Mouse (Mus musculus) heart, postnatal 10 days (tissue): ENCODE results near the gene Gm5485. TPM values are rescaled to one million over a fixed set of nuclear protein-coding genes. Genes with fewer than 3 reads are reported as not detected.
A peak's percentile ranks its signal among the peaks of the same experiment; 100 is the strongest.

Experiments
- DNase-seq, 2 experiments: peaks; one replicate each; pipeline ENCODE4 v3.0.0; 2021
- intact Hi-C: fragments of 180-260 bp; cut with DNase I; formaldehyde crosslinking; loops from one replicate; pipeline ENCODE4 v1.15.1; 2025
- total RNA-seq, 2 experiments: library from RNA; stranded (reverse); gene quantifications; 2 replicates each; pipeline ENCODE4 v1.2.3; 2021

Gm5485 gene
- total RNA-seq, 2 experiments from 2014 or later: not detected

DNA sequence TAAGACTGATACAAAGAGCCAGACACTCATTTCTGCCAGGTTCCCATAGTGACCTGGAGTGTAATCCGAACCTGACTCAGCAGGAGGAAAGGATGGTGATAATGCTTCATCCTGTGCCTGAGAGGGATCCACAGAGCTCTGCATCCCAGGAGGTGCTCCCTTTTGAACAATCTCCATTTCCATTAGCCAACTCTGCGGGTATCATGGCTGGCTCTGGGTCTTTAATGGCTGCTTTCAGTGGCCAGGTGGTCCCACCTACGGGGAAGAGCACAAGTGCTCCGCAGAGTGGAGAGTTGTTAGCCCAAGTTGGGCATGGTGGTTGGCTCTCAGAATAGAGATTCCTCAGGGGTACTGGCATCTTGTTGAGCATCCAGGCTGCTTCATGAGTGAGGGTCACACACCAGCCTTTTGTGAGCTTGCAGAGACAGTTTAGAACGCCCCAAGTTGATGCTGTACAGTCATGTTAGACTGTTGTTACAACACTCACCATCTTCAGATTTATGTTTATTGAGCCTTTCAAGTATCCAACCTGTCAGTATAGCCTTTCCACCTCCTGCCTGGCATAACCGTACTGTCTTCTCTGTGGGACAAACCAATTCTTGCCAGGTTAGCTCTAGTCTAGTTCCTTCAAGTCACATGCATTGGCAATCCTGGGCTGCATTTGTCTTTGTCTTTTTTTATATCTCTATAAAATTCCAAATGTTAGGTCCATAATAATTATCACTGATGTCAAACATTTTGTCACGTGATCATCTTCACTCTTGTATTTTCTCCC is 38.3 kb downstream of the Gm5485 start:
- intact Hi-C loops: no loop called here
- DNase-seq: no peak

DNA sequence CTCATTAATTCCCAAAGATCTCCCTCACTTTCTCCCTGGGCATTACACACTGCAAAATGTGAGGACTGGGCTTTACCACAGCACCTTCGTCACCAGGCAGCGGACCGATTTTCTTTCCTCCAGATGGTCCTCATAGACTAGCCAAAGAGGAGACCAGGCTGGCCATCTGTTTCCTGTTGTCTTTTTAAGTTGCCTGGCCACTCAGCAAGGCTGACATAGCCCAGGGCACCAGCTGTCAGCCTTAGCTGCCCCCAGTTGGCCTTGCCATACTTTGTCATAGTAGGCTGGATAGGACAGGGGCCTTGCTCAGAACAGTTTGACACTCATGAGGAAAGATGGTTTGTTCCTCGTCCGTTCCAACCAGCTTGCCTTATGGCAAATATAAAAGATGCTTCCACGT is 39.8 kb downstream of the Gm5485 start:
- intact Hi-C loops: no loop called here
- no peak for DNase-seq

DNA sequence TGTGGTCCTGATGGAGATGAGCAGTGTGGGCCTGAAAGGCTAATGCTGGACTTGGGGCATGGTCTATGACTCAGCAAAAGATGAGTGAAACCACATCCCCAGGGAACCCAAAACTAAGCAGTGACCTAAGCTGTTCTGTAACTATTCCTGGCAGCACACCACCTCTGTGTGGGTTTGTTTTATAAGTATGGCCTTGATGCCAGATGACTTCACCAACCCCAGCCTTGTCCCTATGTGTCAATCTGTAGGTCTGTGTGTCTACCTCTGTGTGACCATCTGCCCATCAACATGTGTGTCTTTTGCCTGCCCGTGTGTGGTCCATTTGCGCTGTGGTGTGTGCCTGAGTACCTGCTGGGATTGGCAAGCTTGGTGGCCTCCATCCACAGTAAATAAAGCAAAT is 44.1 kb downstream of the Gm5485 start:
- intact Hi-C loops: no loop called here
- DNase-seq: peak in 1 of 2 experiments; percentile 2

DNA sequence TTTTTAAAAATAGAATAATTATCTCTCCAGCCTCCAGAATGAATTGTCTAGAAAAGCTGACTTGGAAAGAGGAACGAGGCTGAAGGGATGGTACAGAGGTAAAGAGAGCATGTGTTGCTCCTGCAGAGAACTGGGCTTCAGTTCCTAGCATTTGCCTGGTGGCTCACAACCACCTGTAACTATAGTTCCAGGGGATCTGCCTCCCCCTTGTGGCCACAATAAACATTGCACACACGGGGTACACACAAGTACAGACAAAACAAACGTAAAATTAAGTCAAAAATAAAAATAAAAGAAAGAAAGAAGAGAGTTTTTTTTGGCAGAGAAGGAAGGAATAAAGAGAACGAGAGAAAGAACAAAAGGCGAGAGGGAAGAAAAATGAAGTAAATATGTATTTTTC is 45.4 kb downstream of the Gm5485 start:
- intact Hi-C loops: no loop called here
- DNase-seq: no peak

DNA sequence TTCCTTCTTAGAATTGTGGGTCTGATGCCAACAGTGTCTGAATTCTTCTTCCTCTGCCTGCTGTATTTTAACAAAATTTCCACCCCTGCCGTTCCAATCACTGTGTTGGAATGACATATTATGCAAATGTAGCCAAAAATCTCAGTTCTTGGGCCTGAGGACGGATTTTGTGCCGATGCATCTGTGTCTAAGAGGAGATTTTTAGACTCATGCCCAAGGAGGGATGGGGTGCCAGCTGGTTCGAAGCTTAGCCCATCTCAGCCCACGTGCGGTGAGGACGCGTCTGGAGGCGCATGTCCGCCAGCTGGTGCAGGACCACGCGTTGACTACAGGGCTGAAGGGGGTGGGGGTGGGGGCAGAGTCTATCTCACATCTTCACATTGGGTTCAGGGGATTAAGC is 51.3 kb downstream of the Gm5485 start:
- DNase-seq: peak; percentile 2 to 4
- intact Hi-C loops: no loop called here

DNA sequence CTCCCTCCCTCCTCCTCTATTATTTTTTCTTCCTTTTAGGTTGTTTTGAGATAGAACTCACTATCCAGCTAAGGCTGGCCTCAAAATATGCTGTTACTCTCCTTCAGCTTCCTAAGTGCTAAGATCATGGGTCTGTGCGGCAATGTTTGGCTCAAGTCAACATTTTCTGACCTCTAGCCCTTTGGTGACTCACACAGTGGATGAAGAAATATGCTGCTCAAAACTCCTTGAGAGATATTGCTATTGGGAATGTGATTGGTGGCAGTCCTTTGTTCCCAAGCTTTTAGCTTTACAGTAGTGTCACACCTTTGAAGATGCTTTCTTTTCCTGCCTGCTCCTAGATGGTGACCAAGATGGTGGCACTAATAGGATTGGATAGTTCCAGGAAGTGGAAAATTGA is 55.8 kb downstream of the Gm5485 start:
- DNase-seq: peak; percentile 4 to 8

DNA sequence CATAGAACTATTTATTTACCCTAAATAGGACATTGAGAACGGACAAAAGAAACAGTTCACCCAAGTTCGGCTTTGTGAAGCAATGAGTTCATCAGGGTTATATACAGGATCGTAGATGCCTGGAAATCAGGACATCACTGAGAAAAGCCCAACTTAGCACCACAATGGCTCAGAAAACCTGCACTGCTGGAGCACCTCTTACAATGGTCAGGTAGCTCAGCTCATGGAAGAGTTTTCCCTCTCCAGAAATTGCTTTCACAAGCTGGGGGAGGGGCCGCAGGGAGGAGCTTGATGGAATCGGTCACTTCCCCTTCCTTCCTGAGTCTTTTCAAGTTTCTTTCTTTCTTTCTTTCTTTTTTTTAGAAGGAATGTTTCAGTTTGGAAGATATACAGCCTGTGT is 56.5 kb downstream of the Gm5485 start:
- intact Hi-C loops: no loop called here

More for the DNA sequence above, 55.8 kb downstream of the Gm5485 start:
- intact Hi-C loops: no loop called here

More for the DNA sequence above, 56.5 kb downstream of the Gm5485 start:
- no peak for DNase-seq

Other genes starting within 250 kb of the Gm5485 start
- gene Dppa4, start 128.7 kb downstream of the Gm5485 start, total RNA-seq: not detected
- gene Dppa2, start 108.5 kb downstream of the Gm5485 start, total RNA-seq: not detected
- under 1 TPM in 1 of 2 experiments, not detected in 1; 0.19 TPM for gene Morc1, start 18.8 kb upstream of the Gm5485 start, total RNA-seq